Mouse (Mus musculus) hematopoietic stem cell, adult 5-6 weeks (primary cell): ENCODE results near the gene Slc7a10. TPM values are rescaled to one million over a fixed set of nuclear protein-coding genes. Genes with fewer than 3 reads are reported as not detected.
"Not testable (repeated sequence)": the region's sequence is repeated elsewhere in the genome, so short reads cannot be mapped to it uniquely, and the experiment has no call there.

ENCODE experiments used
- ATAC-seq, 2 experiments: fragments of 125-278 bp in 1 of 2; replicated peaks in 1 of 2; 2 replicates each; pipeline ENCODE4 v1.8.0; 2016 to 2017; ENCODE audit warnings: inconsistent platforms in 2 of 2, mild to moderate bottlenecking in 2 of 2, moderate number of reproducible peaks in 2 of 2, low read depth in 1 of 2, moderate TSS enrichment in 1 of 2; ENCODE audit not compliant: low FRiP score in 2 of 2, poor library complexity in 2 of 2, severe bottlenecking in 2 of 2, insufficient read depth in 1 of 2, low TSS enrichment in 1 of 2
- total RNA-seq: library from RNA; stranded (forward); fragments of 172-1452, 232-1000 nt; gene quantifications from 2 replicates; pipeline ENCODE4 v1.2.3, GENCODE M21; 2017

Slc7a10 gene
- total RNA-seq, 1 experiment from 2014 or later = not detected

- no peak for ATAC-seq
Measured at GRCm38 (mm10) chr7:35215731-35216130, 29.5 kb downstream of the Slc7a10 start.

GRCm38 (mm10) chr7:35220694-35221365 lies 34.6 kb downstream of the Slc7a10 start:
- ATAC-seq = no peak

DNA sequence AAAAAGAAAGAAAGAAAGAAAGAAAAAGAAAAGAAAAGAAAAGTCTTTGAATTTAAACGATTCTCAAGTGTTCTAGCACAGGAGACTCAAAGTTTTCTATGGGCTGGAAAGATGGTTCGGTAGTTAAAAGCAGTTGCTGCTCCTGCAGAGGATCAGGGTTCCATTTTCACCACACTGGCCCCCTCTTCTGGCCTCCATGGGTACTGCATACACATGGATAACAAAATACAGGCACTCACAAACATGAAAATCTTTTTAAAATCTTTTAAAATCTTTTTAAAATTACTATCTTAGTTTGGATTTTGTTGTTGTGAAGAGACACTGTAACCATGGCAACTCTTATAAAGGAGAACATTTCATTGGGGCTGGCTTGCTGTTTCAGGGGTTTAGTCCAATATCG lies 44.1 kb downstream of the Slc7a10 start:
- ATAC-seq = no peak

DNA sequence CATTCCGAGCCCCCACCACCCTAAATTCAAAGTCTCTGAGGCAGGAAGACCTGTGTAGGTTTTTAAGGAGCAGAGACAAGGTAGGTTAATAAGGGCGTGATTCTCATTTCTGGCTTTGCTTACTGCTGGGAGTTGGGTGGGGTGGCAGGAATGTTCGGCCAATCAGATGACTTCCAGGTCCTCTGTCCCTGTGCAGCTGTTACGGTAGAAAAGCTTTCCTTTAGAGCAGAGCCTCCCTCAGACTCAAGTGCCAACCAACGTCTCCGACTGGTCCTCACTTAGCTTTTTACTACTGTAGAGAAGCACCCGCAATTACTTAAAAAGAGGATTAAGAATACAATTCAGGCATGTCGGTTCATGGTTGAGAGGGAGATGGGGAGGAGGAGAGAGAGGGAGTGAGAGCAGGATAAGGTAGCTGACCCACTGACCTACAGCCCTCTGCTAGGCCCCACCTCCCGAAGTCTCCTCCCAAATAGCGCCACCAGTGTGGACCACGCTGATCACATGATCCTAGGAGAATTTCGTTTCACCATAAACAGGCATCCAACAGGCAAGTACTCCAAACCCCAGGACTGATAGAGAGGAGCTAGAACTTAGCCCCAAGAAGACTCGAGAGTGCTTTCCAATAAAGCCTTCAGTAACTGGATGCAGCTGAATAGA lies 46.7 kb downstream of the Slc7a10 start:
- ATAC-seq = no peak

DNA sequence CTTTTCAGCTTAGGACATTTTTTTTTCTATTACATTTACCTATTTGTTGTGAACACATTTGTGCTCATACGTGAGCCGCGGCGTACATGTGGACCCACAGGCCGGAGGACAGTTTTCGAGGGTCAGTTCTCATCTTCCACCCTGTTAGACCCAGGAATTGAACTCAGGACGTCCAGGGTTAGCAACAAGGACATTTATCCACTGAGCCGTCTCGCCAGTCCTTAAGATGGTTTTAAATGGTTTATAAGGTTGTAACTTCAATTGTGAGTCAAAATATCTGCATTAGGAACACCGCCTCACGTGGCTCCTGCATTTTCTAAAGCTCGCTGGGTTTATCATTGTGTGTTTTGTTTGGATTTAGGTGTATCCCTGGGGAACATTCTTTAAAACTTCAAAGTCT lies 47.7 kb downstream of the Slc7a10 start:
- ATAC-seq = no peak

DNA sequence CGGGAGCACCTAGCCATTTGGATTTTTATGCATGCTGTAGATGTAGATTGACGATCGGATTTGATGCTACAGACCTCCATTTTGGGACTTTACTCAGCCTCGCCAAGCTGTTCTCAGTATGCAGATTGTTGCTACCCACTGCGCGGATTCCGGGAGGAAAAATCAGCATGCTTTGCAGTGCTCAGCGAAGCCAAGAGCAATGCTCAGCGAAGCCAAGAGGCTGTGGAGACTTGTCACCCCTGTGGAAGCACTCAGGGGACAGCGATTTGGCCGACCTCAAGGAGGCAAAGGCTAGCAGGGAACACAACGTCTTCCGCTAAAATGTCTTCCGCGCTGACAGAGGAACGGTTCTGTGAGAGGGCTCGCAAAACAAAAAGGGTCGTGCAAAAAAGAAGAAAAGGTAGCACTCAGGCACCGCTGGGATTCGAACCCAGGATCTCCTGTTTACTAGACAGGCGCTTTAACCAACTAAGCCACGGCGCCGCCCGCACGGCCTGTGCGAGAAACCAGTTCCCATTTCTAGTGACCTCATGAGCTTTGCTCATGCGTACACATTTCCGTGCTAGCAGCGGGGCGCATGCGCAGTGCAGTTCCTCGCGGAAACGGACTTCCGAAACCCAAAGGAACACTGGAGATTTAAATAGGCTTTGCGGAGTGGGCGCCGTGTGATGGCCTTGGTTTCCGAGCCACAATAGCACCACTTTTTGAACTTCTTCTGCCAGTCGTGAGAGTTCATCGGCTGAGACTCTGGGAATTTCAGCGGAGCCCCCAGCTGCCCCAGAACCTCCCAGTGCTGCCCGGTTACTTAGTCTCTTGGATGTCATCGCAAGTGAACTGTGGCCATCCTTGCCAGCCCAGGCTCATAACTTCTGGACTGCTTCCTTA lies 48.4 kb downstream of the Slc7a10 start:
- peak; percentile 90 to 91 for ATAC-seq

GRCm38 (mm10) chr7:35235308-35235707 lies 49.1 kb downstream of the Slc7a10 start:
- peak; percentile 28 to 57; a peak in 2 of 4 replicates for ATAC-seq

DNA sequence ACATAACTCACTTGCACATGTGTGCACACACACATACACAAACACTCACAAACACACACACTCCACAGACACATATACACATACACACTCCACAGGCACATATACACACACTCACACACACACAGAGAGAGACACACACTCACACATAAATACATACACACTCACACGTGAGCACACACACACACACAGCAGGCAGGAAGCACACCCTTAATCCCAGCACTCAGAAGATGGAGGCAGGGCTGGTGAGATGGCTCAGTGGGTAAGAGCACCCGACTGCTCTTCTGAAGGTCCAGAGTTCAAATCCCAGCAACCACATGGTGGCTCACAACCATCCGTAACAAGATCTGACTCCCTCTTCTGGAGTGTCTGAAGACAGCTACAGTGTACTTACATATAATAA lies 51.8 kb downstream of the Slc7a10 start:
- not testable (repeated sequence) for ATAC-seq

Other genes starting within 250 kb of the Slc7a10 start
- 34.9 and 43.3 TPM in 2 replicates for gene Cebpg, start 129.8 kb upstream of the Slc7a10 start, total RNA-seq
- 8.7 and 10.9 TPM in 2 replicates for gene Cebpa, start 67.1 kb upstream of the Slc7a10 start, total RNA-seq
- gene Lrp3, start 29.1 kb downstream of the Slc7a10 start, total RNA-seq = not detected in 2 replicates
- 17.3 and 20.3 TPM in 2 replicates for gene Gpatch1, start 132.1 kb downstream of the Slc7a10 start, total RNA-seq
- not detected in 2 replicates for gene Rhpn2, start 147.8 kb downstream of the Slc7a10 start, total RNA-seq
- gene Faap24, start 210.5 kb downstream of the Slc7a10 start, total RNA-seq = 9.4 and 10.0 TPM in 2 replicates
- 22.2 and 25.0 TPM in 2 replicates for gene Cep89, start 210.7 kb downstream of the Slc7a10 start, total RNA-seq